Mouse (Mus musculus) heart, embryonic 16.5 days (tissue): Measurements from ENCODE around the gene Zdhhc16. TPM values are rescaled to one million over a fixed set of nuclear protein-coding genes. Genes with fewer than 3 reads are reported as not detected.

Experiments
- ATAC-seq: fragments of 200-750 bp; cut with Nextera tagmentation; replicated peaks from 2 replicates; pipeline ENCODE4 v1.8.0; 2017; ENCODE audit warnings: moderate number of reproducible peaks; ENCODE audit not compliant: insufficient read depth, low FRiP score; ENCODE audit errors: extremely low read depth
- H3K27ac ChIP-seq: fragments of 300-500 bp; sonication (generic); 2 replicates; pipeline ENCODE4 v1.5.1; 2014; ENCODE audit warnings: mild to moderate bottlenecking, low read length, control low read depth, moderate library complexity
- H3K27me3 ChIP-seq: fragments of 300-500 bp; sonication (generic); 2 replicates; pipeline ENCODE4 v1.6.1; 2014; ENCODE audit warnings: low read length, mixed read lengths; ENCODE audit not compliant: control insufficient read depth, insufficient read depth
- H3K36me3 ChIP-seq: fragments of 300-500 bp; sonication (generic); 2 replicates; pipeline ENCODE4 v1.6.1; 2014; ENCODE audit not compliant: control insufficient read depth, insufficient read depth
- H3K4me1 ChIP-seq: fragments of 300-500 bp; sonication (generic); 2 replicates; pipeline ENCODE4 v1.6.1; 2014; ENCODE audit warnings: low read length, mixed read lengths; ENCODE audit not compliant: control insufficient read depth, insufficient read depth
- H3K4me2 ChIP-seq: fragments of 300-500 bp; sonication (generic); 2 replicates; pipeline ENCODE4 v1.6.1; 2014; ENCODE audit warnings: low read depth, mild to moderate bottlenecking, control low read depth, low read length
- H3K4me3 ChIP-seq: fragments of 300-500 bp; sonication (generic); 2 replicates; pipeline ENCODE4 v1.5.1; 2014; ENCODE audit warnings: mild to moderate bottlenecking, control low read depth, low read length
- H3K9ac ChIP-seq: fragments of 300-500 bp; sonication (generic); 2 replicates; pipeline ENCODE4 v1.6.1; 2014; ENCODE audit warnings: low read length, control low read depth
- H3K9me3 ChIP-seq: fragments of 300-500 bp; sonication (generic); replicated peaks from 2 replicates; pipeline ENCODE4 v1.6.1; 2016; ENCODE audit warnings: low read length; ENCODE audit not compliant: control insufficient read depth
- WGBS: fragments of 180-500 bp; shearing (Covaris S2); extraction: QIAGEN DNeasy Blood & Tissue Kit; methylation state at CpG from one replicate; pipeline ENCODE4 v1.1.7; 2014; 5-methylcytosine and 5-hydroxymethylcytosine counted together
- polyA plus RNA-seq: library from polyadenylated mRNA; unstranded; fragments of >200 nt; fragmentation: Nextera tagmentation; extraction: Ambion mirVana; gene quantifications from 2 replicates; pipeline ENCODE4 v1.2.1, GENCODE M21; 2015

Gene Zdhhc16
- polyA plus RNA-seq, 1 experiment from 2014 or later: 53.7 TPM

DNA sequence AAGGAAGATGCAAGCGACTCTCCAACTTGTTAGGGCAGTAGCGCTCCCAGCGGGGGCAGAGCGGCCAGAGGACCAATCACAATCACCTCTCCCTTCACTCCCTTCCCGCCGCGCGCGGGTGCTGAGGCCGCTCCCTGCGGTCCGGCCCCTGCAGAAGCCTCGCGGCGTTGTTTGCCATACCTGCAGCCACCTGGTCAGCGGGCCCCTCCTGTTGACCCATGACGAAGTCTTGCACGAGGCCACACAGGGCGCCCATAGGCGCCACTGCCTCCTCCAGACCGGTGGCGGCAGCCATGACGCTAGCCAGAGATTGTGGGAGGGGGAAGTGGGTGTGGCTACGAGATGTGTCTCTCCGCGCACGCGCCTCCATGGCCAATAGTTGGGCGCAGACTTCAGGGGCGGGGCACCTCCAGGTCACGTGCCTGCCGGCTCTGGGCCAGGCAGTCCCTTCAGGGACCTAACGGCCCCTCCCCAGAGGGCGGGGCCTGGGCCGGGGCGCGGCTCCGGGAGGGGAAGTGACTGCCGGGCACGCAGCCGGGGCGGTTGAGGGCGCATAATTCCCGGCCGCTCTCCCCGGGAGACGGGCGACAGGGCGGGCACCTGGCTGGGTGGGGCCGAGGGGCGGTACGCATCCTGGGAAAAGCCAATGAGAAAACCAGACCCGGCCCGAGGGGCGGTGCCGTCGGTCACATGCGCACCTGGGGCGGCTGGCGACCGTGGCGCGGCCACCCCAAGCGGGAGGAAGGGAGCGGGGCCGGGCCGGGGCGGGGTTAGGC is 47.7 kb downstream of the Zdhhc16 start, which contains the start of gene Mms19:
TSS of gene Mms19 (minus strand) at position 339 of the 776 bp plus-strand sequence.
- Histone ChIP-seq H3K9ac (peak within 1 kb of the TSS; percentile 94), H3K27ac (peak within 1 kb of the TSS; percentile 92), H3K4me3 (peak within 1 kb of the TSS; percentile 74), H3K36me3 (no peaks in the 10 kb centered on the region), H3K4me1 (peaks cover 21% of the 10 kb centered on the region), H3K4me2 (peak within 1 kb of the TSS; percentile 81), H3K27me3 (no peaks in the 10 kb centered on the region), H3K9me3 (no peaks in the 10 kb centered on the region)
- ATAC-seq: peak; percentile 93
- WGBS: under 1% methylated on average over 68 of the region's 68 CpGs

DNA sequence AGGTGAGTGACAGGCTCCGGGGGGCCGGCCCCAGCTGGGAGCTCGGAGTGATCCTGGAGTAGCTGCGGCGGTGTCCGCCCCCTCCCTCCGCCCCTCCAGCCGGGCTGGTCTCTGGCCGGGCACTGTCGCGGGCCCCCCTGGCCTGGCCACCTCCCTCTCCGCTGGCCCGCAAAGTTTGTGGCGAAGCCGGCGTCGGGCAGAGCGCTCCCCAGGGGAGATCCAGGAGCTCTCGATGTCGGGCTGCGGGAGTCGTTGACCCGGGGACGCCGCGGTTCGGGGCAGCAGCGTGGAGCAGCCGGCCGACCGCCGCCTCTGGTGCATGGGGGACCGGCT is 48.3 kb downstream of the Zdhhc16 start, which contains the start of gene Ubtd1:
TSS of gene Ubtd1 (plus strand) at position 169 of the 333 bp plus-strand sequence.
- Histone ChIP-seq H3K27ac (peak within 1 kb of the TSS; percentile 92), H3K9me3 (no peaks in the 10 kb centered on the region), H3K36me3 (no peaks in the 10 kb centered on the region), H3K27me3 (no peaks in the 10 kb centered on the region), H3K4me3 (peak within 1 kb of the TSS; percentile 74), H3K9ac (peak within 1 kb of the TSS; percentile 94), H3K4me2 (peak within 1 kb of the TSS; percentile 81), H3K4me1 (peaks cover 21% of the 10 kb centered on the region)
- no peak for ATAC-seq
- under 1% methylated on average over 25 of the region's 33 CpGs for WGBS

DNA sequence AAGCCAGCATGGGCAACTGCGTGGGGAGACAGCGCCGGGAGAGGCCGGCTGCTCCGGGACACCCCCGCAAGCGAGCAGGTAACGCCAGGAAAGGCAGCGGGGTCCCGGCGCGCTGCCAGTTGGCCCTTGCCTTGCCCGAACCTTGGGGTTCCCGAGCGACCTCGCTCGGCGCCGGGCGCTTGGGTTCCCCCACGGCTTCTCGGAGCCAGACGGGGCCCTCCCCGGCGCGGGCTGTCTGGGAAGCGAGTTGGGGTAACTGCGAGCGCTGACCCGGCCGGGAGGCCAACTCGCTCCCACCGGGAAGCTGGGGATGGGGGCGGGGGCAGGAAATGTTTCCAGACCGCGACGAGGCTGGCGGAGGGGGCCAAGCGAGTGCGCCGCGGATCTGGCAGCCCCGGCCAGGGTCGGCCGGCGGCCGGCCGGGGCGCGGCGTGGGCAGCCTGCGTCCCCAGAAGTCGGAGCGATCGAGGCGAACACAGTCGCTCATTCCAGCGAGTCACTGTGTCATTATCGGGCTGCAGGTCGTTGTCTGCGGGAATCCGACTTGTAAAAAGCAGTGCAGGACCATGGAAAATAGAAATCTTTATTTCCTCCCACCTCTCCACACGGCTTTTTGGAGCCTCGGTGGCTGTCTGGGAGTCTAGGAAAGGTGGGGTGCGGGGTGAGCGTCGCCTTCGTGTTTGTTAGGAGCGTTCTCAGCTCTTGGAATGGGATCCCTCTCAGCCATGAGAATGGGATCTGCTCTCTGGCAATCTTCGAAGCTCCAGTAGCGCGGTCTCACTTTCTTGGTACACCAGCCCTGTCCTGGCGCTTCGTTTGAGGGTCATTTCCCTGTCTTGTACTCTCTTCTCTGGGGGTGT is 48.9 kb downstream of the Zdhhc16 start:
- H3K27me3 ChIP-seq: no peaks in the 10 kb centered on the region
- WGBS: under 1% methylated on average over 74 of the region's 74 CpGs
- peak overlapping the region; percentile 78 for H3K4me2 ChIP-seq
- ATAC-seq: no peak
- H3K27ac ChIP-seq: peak overlapping the region; percentile 92
- H3K9ac ChIP-seq: peak overlapping the region; percentile 94
- no peaks in the 10 kb centered on the region for H3K36me3 ChIP-seq
- H3K9me3 ChIP-seq: no peaks in the 10 kb centered on the region
- H3K4me3 ChIP-seq: peak overlapping the region; percentile 74
- H3K4me1 ChIP-seq: peaks cover 21% of the 10 kb centered on the region

DNA sequence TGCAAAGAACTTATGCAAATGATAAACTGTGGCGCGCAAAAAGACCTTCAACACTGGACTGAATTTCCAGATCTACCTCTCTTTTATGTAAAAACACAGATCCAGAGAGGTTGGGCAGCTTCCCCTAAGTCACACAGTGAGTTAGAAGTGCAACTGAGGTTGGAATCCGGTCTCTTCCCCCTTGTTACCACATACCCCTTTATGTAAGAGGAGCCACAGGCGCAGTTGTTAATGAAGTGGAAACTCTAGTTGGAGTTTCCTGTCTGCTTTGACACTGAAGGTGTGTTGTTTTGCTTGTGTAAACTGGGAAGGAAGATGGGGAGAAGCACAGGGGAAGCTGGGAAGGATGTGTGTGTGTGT is 49.5 kb downstream of the Zdhhc16 start:
- Histone ChIP-seq H3K4me1 (peaks cover 20% of the 10 kb centered on the region), H3K27ac (peak overlapping the region; percentile 92), H3K9ac (peak overlapping the region; percentile 94), H3K27me3 (no peaks in the 10 kb centered on the region), H3K9me3 (no peaks in the 10 kb centered on the region), H3K4me2 (peak overlapping the region; percentile 78), H3K36me3 (no peaks in the 10 kb centered on the region), H3K4me3 (peak overlapping the region; percentile 74)
- no peak for ATAC-seq
- 10% methylated on average over 4 of the region's 4 CpGs for WGBS

- Histone ChIP-seq H3K9ac (no peak overlapping the region), H3K27me3 (no peaks in the 10 kb centered on the region), H3K27ac (no peak overlapping the region), H3K36me3 (no peaks in the 10 kb centered on the region), H3K4me2 (no peak overlapping the region), H3K4me3 (no peak overlapping the region), H3K9me3 (no peaks in the 10 kb centered on the region), H3K4me1 (peaks cover 9% of the 10 kb centered on the region)
- ATAC-seq: no peak
- 90% methylated on average over 5 of the region's 5 CpGs for WGBS
Observed at GRCm38 (mm10) chr19:41985994-41986393, 52.7 kb downstream of the Zdhhc16 start.

DNA sequence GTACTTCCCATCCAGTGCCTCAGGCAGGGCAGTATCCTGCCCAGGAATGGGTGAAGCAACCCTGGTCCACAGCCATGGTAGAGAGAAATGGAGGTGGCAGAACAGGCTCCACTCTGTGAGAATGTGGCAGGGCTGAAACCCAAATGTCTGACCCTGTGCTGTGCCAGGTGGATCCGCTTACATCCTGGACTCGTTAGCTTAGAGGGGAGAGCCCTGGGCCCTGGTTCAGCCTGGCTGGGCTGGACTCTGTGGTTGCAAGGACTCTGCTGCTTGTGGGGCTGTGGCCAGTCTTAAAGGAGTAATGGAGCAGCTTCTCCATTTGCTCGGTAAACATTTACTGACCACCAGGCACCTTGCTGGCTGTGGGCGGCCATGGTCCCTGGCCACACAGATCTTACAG is 53.9 kb downstream of the Zdhhc16 start:
- WGBS: 84% methylated on average over 4 of the region's 4 CpGs
- Histone ChIP-seq H3K9ac (no peak overlapping the region), H3K36me3 (no peaks in the 10 kb centered on the region), H3K4me3 (no peak overlapping the region), H3K9me3 (no peaks in the 10 kb centered on the region), H3K27ac (no peak overlapping the region), H3K4me1 (peaks cover 16% of the 10 kb centered on the region), H3K4me2 (no peak overlapping the region), H3K27me3 (no peaks in the 10 kb centered on the region)
- ATAC-seq: no peak

DNA sequence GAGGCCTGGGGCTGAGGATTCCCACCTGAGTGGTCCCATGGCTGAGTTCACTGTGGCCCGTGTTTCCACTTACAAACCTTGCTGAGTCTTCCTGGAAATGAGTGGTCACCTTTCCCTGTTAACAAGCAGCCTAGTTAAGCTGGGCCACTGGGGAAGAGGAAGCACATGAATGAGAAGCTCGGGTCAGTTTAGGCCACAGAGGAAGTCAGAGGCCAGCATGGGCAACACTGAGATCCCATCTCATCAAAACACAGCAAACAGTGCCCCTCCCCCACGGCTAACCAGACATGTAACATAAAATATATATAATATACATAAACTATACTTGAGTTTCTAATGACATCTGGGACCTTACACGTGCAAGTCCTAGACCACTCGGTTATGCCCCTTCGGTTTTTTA is 56.5 kb downstream of the Zdhhc16 start:
- no peak overlapping the region for H3K4me3 ChIP-seq
- no peaks in the 10 kb centered on the region for H3K27me3 ChIP-seq
- H3K9me3 ChIP-seq: no peaks in the 10 kb centered on the region
- H3K4me2 ChIP-seq: no peak overlapping the region
- ATAC-seq: no peak
- H3K36me3 ChIP-seq: no peaks in the 10 kb centered on the region
- WGBS: 77% methylated on average over 6 of the region's 6 CpGs
- H3K27ac ChIP-seq: no peak overlapping the region
- no peak overlapping the region for H3K9ac ChIP-seq
- H3K4me1 ChIP-seq: peaks cover 17% of the 10 kb centered on the region

GRCm38 (mm10) chr19:41991926-41992477 is 58.7 kb downstream of the Zdhhc16 start:
- 47% methylated on average over 6 of the region's 6 CpGs for WGBS
- Histone ChIP-seq H3K36me3 (no peaks in the 10 kb centered on the region), H3K9me3 (no peaks in the 10 kb centered on the region), H3K27ac (0 out of 2 replicates have a peak overlapping the region, but pooled peaks have one; percentile 7), H3K9ac (peak overlapping the region; percentile 36; the same call in 1 of the 2 replicates), H3K4me3 (no peak overlapping the region), H3K4me1 (peaks cover 26% of the 10 kb centered on the region), H3K4me2 (no peak overlapping the region), H3K27me3 (no peaks in the 10 kb centered on the region)
- no peak for ATAC-seq
